Mouse (Mus musculus) erythroid progenitor cell, adult 5-6 weeks (primary cell): ENCODE measurements around the gene Klk8. TPM values are rescaled to one million over a fixed set of nuclear protein-coding genes. Genes with fewer than 3 reads are reported as not detected.

Experiments
- ATAC-seq: replicated peaks from 2 replicates; pipeline ENCODE4 v1.8.0; 2016; ENCODE audit warnings: moderate number of reproducible peaks, mild to moderate bottlenecking, moderate TSS enrichment, inconsistent platforms; ENCODE audit not compliant: poor library complexity, low FRiP score, severe bottlenecking
- total RNA-seq, 2 experiments: library from RNA; stranded (forward) in 1 of 2; stranded (reverse) in 1 of 2; fragments of 150-400 nt in 1 of 2; fragments of 186-747, 209-891 nt in 1 of 2; gene quantifications; 2 replicates each; pipeline versions ENCODE4 v1.2.3 to v1.2.4; 2015 to 2017; ENCODE audit warnings: low replicate concordance in 2 of 2

Klk8 gene
- total RNA-seq, 2 experiments from 2014 or later, result not detected

DNA sequence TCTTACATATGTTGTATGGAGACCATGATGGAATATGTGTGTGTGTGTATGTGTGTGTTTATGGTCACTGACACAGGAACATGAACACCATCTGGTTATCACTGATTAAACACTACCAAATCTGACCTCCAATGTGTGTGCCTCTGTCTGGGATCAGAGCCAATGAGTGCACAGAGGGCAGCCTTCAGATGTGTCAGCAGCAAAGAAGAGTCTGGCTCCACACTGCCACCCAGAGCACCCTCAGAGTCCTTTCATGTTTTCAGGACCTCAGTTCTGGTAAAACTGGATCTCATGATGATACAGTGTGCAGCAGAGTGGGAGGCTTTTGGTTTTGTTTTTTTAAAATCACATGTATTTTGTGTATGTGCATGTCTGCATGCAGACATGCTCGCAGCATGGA, 12.1 kb upstream of the Klk8 start:
- ATAC-seq, result no peak

DNA sequence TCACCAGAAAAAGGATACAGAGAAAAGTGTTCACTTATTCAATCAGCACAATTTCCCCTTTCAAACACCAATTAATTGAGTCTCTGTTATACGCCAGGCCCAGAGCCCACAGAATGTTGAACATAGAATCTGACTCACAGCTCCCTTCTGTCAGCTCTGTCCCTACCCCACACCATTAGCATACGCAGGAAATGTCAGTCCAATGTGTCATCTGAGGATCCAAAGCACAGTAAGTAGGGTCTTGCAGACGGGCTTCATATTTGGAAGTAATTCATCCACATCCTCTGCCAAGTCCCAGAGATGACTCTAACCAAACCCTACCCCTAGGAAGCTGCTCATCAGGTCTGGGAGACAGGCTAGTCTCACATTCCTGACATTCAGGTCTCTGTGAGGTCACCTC, 9.3 kb upstream of the Klk8 start:
- ATAC-seq, result no peak

DNA sequence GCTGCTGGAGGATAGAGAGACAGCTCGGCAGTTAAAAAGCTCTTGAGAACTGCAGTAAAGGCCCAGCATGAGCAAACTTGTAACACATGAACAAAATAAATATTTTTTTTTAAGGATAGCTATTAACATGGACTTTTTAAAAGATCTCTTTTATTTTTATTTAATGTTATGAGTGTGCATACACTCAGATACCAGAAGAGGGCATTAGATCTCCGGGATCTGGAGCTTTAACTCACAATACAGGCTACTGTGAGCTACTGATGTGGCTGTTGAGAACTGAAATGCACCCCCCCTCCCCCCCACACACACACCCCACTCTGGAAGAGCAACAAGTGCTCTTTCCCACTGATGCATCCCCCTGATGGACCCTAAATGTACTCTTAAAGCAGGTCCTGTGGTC, 8.1 kb upstream of the Klk8 start:
- no peak for ATAC-seq

DNA sequence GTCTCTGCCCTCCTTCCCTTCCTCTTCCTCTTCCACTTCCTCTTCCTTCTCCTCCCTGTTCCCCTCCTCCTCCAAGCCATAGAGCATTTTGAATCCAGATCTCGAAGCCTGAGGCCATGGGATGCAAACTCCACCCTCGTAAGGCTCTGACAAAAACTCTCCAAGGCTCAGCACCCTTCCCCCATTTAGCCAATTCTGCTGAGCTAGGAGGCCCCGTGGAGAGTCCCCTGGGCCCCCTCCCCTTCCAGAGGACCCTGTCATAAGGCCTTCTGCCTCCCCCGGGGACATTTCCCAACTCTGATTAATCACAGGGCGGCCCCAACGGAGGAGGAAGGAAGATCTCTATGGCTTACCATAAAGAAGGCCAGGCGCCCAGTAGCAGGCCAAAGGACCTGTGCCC, 5.8 kb upstream of the Klk8 start, which contains the start of gene Klk9:
Gene Klk9 (plus strand): TSS at position 301 of the 400 bp plus-strand sequence.
- no peak for ATAC-seq

DNA sequence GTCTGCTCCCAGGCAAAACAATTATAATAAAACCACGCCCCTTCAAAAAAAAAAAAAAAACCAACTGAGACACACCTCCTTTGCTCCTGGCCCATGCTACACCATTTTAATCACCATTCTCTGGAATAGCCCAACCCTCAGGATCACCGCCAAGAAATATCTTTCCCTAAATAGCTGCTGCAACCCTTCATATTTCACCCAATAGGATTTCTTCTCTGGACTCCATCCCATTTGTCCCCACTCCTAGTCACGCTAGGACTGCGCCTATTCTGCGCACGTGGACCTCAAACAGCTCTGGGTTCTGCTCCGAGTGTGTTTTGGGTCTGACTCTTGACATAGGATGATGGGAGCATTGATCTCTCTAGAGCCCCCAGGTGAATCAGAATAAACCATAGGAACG, 1.0 kb upstream of the Klk8 start:
- no peak for ATAC-seq

DNA sequence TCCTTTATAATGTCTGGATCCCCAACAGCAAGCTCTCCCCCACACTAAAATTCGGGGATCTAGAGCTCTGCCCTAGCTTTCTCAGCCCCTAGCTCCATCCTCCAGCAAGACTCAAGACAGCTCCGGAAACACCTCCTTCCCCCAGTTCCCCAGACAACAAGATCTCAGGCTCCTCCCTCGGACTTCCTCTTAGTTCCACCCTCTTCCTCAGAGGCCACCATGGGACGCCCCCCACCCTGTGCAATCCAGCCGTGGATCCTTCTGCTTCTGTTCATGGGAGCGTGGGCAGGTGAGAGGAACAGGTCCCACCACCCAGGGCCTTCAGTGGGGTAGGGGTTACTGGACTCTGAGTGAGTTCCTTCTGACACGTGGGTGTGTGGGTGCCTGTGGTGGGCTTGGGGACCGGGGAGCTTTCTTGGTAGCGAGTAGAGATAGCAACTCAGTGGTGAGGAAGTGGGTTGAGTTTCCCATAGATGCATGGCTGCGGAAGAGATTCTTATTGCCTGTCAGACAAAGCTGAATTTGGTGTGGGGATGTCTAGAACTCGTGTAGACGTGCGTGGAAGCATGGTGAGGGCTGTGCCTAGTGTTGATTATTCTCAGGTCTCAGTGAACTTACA, 576 bp downstream of the Klk8 start:
- no peak for ATAC-seq

DNA sequence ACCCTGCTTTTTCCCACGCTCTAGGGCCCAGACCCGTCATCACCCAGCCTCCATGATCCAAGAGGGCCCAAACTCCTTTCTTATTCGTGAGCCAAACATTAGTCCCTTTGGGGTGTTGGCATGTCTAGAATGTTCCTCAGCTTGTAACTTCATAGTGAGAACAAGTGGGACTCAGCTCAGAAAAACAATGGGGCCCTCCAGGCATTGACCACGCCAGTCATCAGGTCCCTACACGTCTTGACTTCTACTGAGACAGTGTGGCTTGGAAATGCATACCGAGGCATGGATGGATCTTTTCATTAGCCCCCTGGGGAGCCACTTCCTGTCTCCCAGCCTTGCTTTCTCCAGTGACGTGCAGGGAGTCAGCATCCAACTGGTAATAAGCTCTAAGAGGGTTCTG, 2.5 kb downstream of the Klk8 start:
- no peak for ATAC-seq

DNA sequence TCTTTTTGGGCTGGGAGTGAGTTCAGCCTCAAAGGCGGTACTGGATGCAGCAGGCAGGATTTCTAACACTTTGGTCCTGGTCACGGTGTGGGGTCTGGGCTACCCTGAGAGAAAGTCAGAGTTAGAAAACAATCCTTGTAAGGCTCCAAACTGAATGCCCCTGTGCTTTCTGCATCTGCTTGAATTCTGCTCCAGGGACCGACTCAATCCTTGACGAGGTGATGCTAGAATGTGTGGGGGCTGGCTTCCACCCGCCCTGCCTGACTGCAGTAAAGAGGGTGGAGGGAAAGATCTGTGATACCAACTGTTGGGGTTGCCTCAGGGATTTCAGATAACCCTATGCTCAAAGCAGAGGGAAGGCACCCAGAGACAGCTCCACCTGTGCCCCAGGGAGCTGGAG, 13.6 kb downstream of the Klk8 start, which contains the start of gene Klk7:
Gene Klk7 (plus strand): TSS at position 301 of the 400 bp plus-strand sequence.
- ATAC-seq, result no peak

DNA sequence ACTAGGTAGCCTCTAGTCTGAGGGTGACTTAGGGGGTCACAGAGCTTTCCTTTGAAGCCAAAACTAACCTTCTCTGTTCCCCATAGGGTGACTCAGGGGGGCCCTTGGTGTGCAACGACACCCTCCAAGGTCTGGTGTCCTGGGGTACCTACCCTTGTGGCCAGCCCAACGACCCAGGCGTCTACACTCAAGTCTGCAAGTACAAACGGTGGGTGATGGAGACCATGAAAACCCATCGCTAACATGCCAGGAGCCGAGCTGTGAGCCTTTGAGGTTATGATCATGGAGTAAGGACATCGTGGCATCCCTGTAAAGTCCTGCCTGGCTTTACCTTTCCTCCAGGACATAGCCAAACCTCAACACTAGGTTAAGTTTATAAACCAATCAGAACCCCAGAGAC, 17.8 kb downstream of the Klk8 start:
- no peak for ATAC-seq

DNA sequence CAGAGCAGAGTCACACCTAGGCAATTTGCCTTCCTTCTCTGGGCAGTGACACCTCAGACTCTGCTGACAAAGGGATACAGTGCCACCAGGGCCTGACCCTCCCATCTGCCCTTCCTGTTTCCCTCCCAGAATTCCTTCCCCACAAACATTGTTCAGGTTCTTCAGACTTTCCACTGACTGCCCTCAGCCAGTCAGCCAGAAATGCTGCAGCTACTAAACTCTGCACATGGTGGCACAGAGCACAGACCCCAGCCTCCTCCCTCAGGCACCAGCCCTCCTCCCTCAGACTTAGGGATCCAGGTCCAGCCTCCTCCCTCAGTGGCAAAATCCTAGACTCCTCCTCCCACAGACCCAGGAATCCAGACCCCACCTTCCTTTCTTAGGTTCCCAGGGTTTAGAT, 19.4 kb downstream of the Klk8 start:
- ATAC-seq, result no peak

DNA sequence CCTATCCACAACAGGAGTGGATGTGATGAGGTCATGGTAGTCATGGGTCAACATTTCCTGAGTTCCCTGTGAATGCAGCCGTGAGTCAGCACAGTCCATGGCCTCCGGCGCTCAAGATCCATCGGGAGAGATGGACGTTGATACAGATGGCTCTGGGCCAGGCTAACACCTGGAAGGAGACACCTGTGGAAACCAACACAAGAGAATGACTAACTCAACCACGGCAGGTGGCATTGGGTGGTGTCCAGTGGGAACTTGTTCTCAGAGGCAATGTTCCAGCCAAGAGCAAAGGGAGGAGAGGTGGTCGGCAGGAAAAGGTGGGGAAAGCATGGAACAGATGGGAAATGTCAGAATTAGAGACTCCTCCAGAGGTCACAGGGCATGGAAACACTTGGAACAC, 24.2 kb downstream of the Klk8 start:
- no peak for ATAC-seq

DNA sequence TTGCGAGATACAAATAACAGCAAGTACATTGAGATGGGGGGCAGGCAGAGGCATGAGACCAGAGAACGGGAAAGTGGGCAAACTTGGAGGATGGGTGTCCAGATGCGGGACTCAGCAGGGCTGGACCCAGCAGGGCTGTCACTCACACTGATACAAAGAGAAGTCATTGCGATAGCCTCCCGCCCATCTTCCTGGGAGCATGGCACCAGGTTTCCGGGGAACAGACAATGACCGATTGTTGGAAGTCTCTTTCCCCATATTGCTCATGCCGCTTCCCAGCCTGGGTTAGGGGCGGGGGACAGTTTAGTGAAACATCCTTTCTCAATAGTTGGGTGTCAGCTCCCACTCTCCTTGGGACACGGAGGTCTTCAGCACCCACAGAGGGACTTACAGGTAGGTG, 26.8 kb downstream of the Klk8 start, which contains the start of gene Klk6:
Gene Klk6 (plus strand): TSS at position 301 of the 400 bp plus-strand sequence.
- ATAC-seq, result no peak

DNA sequence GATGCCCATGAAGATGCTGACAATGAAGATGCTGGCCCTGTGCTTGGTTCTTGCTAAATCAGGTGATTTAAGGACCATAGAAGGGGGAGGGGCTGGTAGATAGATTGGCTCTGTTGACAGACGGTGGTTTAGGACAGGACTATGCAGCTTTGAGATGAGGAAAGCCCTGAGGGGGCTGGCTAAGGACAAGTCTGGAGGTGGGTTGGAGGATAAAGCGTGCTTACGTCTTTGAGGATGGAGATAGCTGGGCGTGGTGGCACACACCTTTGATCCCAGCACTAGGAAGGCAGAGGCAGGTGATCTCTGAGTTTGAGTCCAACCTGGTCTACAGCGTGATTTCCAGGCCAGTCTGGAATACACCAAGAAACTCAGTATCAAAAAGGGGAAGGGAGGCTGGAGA, 28.7 kb downstream of the Klk8 start:
- no peak for ATAC-seq

DNA sequence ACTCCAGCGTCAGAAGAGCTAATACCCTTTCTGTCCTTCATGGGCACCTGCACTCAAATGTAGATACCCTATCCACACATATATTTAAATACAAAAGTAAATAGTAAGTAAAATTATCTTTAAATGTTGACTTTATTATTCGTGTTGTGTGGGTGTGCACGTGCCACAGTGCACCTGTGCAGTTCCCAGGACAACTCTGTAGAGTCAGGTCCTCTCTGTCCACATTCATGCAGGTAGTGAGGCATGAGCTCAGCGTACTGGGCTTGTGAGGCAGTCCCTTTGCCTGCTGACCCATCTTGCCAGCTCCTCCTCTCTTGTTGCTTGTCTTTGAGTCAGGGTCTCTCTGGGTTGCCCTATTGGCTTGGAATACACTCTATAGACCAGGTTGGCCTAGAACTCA, 30.3 kb downstream of the Klk8 start:
- no peak for ATAC-seq

DNA sequence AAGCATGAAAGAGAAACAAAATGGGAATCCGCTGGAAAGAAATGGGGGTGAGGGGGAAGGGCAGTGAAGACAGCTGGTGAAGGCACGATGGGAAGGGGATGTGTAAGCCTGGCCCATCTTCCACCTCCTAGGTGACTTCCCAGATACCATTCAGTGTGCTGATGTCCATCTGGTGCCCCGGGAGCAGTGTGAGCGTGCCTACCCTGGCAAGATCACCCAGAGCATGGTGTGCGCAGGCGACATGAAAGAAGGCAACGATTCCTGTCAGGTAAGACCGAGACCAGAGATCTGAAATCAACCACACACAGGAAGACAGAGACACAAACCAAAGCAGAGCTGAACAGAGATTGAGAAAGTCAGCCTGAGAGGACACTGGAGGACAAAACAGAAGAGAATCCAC, 31.6 kb downstream of the Klk8 start:
- no peak for ATAC-seq

DNA sequence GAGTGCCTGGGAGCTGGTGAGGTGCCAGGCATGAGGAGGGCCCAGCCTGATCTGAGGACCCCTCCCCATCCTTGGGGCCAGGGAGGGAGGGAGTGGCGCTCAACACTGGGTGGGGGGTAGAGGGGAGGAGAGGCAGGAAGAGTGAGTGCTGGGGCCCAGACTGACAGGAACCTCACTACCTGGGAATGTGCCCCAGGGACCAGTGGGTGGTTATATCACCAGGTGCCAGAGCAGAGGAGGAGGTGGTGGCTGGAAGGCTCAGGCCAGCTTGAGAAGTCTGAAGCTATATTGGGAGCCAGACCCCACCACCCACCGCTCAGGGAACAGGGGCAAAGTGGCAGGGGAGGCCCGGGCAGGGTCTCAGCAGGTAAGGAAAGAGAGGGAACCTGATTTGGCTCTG, 44.3 kb downstream of the Klk8 start, which contains the start of gene Klk5:
Gene Klk5 (plus strand): TSS at position 271 of the 400 bp plus-strand sequence.
- ATAC-seq, result no peak

DNA sequence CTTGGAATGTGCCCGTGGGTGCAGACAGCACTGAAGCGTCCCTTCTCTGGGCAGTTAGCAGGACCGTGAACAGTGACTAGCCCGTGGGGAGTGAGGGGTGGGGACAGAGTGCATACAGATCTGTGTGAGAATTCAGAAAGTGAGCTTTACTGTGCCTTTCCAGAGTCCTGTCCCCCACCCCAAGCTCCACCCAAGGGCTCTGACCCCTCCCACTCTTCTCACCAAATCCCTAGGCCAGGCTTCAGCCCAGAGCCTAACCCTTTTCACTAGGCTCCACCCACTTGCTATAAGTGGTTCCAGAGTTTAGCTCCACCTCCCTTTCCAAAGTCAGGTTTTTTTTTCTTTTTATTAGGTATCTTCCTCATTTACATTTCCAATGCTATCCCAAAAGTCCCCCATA, 46.4 kb downstream of the Klk8 start:
- no peak for ATAC-seq

DNA sequence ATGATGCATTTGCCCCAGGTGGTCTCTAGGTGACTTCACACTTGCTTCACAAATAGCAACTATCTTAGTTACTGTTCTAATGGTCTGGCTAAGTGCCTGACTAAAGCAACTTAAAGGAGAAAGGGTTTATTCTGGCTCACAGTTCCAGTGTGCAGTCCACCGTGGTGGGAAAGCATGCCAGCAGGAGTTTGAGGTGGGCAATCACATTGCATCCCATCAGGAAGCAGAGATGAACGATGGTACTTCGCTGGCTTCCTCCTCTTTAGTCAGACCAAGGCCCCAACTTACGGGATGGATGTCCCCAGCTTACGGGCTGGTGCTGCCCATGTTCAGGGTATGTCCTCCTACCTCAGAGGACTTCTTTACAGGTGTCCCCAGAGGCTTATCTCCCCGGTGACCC, 54.2 kb downstream of the Klk8 start:
- ATAC-seq, result no peak
